Mouse (Mus musculus) kidney, postnatal 14 days (tissue): Measurements from ENCODE around the gene Clns1a.

Experiments
- DNase-seq: peaks from one replicate; pipeline ENCODE4 v3.0.0; 2022; ENCODE audit warnings: mixed read lengths

The Clns1a gene

DNA sequence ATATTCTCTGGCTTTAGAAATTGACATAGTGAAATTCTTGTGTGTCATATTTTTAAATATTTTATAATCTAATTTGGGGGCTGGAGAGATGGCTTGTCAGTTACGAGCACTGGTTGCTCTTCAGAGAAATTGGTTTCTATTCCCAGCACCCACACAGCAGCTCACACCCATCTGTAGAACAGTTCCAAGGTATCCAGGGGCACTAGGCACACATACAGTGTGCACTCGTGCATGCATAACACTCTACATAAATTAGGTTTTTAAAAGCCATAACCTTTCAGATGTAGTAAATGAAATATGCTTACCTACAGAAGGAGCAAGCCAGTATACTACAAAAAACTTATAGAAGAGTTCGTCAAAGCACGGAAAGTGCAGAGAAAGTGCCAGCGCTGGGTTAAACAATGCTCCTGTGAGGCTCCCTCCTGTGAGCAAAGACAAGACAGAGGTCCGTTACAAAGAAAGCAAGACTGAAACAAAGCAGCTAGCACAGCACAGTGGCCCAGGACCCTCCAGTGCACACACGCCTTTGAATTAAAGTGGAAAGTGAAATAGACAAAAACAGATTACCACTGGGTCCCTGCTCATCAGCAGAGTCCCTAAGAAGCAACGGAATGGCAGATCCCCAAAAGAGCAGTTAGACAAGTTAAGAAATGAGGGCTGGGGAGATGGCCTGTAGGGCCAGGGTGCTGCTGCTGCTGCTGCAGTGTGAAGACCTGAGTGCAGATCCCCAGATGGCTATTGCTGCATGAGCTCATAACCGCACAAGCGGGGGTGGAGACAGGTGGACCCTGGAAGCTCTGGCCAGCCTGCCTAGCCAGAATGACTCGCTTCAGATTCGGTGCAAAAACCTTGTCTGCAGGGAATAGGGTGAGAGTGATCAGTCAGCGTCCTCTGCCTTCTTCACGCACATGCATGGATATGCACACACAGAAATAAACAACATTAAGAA, 32.5 kb downstream of the Clns1a start:
- DNase-seq: no peak

DNA sequence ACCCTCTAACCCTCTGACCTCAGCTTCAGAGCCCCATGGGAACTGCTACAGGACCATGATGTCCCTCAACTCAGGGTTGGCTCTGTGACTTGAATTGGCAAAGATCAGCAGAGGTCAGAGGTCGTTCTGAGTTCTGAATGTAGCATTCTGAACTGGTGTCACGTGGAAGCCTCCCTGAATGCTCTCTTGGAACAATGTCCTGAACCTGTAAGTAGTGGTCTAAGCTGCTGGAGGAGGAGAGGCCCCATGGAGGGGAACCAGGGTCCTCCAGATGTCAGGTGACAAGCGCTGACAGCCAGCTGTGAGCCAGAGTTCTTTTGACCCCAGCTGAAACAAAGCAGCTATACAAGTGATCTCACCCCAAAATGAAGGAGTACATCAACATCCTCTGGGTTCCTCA, 34.0 kb downstream of the Clns1a start:
- DNase-seq: peak; percentile 16

DNA sequence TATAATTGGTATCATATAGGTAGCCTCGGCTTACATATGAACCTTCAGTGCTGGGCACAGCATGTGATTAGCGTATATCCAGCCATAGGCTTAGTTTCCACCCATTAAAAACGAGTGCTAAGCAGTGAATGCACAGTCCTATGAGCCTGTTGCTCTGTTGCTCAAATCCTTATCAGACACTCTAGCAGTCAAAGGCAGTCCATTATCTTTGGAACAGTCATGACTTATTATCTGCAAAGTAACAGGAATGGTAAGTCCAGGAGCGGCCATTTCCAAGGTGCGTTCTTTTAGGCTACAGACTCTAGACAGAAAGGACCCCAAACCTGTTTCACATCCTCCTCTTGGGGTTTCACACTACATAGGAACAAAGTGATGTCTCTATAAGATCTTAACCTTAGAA, 37.2 kb downstream of the Clns1a start:
- DNase-seq: no peak

DNA sequence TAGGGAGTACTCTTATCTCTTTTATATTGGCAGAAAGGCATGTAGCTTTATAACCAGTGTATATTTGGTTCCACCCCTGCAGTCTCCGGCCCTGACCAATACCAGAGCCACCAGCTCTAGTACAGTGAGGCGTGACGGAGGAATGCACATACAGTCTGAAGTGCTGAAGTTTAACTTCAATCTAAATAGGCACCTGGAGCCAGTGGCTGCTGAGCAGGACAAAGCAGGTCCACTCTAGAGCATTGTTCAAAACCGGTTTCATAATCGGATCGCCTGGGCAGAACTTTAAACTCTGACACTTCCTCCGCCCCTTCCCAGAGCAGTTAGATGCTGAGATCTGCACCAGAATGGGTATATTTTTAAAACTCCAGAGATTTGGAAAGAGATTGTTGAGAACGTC, 38.6 kb downstream of the Clns1a start:
- DNase-seq: peak; percentile 67

DNA sequence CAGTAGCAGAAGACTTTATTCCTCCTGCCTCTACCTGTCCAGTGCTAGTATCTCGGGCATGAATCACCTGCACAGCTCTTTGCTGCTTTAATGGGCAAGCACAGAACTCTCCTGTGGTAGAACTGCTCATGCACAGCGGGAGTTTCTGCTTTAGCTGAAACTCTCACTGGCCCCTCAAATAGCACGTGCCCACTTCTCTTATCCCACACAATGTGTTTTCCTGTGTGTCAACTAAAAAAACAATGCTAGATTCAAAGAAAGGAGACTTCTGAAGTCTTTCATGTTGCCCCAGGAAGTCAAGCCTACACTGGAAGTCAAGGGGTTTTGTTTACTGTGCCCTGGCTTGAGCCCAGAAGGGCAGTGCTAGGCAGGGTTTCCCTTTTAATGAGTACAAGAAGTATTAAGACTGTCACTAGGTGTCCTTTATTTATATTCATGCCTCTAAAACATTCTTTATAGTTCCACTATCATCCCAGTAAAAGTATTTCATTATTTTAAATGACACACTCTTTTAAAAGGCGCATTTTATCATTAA, 39.5 kb downstream of the Clns1a start:
- DNase-seq: peak; percentile 60

DNA sequence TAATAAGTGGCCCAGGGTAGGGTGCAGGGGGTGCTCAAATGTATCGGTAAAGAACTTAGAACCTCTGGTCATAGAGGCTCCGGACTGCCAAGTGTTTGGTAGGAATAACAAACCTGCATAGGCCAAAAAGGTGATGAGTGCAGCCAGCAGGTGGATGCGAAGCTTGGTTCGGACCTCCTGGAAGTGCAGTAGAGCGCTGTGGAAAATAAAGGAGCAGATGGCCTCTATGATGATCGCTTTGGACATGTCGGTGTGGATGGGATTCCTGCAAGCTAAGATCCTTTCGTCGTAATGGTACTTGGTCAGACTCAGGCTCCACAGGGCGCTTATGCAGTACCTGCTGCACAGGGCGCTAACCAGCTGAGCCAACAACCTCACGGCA, 40.8 kb downstream of the Clns1a start:
- no peak for DNase-seq

DNA sequence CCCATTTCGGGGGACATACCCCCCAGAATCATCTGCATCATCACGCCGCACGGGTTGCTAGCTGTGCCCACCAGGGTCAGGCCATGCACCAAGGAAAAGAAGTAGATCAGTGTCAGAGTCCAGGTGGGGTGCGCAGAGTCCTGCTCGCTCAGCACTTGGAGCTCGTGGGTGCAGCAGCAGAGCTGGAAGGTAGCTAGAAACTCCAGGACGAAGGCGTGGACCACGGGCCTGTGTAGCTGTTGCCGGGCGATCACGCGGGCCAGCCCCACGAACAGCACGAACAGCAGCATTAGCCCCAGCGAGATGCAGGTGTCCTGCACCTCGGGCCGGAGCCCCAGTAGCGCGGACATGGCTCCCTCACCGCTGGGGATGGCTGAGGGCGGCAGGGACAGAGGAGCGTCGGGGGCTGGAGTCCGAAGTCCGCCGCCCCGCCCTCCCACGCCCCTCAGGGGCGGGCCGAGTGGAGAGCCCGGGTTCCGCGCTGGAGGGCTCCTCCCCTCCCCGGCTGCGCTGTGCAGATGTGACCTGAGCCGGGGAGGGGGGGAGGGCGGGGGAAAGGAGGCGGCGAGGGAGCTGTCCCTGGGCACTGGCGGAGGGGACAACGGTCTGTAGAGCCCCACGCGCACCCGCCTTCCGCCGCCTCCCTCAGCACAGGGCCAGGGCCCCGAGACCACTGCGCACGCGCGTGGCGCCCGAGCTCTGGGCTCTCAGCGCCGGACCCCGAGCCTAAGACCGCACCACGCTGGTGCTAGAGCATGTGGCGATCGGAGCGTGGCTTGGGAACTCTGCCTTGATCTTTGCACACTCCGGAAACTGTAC, 41.4 kb downstream of the Clns1a start, which contains the start of gene Aqp11:
TSS of gene Aqp11 (minus strand) at position 652 of the 819 bp plus-strand sequence.
- DNase-seq: peak; percentile 95

DNA sequence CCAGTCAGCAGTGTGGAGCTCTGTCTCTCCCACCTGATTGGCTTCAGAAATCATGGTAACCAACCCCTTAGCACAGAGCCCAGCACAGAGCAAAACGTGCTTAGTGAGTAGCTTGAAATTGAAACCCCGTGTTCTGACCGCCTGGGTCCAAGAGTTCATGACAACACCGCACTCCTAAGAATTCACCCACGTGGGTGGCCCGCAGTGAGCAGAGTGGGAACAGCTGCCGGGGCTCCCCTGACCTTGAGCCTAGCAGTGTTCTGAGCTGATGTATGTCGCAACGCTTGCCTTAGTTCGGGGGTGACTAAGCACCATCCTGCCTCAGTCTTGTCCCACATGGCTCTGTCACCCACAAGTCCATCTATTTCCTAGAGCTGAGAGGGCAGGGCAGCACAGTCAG, 44.5 kb downstream of the Clns1a start:
- DNase-seq: peak; percentile 31

DNA sequence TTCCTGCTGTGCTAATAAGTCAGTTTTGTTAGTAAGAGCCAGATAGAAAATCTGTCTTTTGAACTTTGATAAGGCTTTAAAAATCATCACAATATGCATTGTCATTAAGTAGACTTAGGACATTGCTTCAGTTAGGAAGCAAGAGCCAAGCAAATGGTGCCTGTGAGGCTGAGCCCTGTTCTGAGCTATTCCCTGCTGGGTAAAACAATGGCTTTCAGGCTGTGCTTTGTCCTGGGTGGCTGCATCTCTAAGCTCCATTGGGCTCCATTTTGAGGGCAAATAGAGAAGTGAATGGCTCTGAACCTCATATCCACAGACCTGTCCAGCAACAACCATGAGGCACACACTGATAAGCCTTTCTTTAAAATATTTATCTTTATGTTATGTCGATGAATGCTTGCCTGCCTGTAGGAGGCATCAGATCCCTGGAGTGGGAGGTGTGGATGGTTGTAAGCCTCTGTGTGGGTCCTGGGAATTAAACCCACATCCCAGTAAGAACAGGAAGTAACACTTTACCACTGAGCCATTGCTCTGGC, 45.4 kb downstream of the Clns1a start:
- DNase-seq: no peak

DNA sequence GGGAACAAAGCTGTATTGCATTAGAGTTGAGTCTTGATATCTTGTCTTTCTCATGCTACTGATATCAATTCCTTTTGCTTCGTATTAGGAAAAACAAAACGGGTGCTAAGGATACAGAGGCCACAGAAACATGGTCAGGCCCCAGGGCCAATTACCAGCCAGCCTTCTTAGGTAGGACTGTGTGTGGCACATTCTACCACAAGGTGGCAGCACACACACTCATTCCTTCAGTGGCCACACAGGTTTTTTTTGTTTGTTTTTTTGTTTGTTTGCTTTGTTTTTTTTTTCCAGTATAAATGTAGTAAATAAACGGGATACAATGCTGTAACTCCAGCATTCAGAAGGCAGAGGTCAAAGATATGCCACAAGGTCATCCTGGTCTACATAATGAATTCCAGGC, 48.9 kb downstream of the Clns1a start:
- peak; percentile 74 for DNase-seq

DNA sequence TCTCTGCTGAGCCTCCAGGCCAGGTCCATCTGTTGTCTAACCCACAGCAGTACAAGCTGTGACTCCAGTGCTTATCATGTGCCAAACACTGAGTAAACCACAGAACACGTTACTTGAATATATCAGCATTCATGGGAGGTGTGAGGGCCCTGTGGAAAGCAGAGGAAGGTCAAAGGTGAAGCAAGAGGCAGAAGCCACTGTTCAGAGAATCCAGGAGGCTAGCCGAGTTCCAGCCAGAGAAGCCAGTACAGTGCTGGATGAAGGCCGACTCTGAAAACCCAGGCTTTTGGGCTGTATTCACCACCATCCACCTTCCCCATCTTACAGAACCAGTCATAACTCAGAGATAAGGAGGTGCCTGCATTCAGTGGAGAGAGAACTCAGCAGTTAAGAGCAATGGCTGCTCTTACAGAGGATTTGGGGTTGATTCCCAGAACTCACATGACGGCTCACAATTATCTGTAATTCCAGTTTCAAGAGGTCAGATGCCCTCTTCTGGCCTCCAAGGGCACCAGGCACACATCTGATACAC, 50.8 kb downstream of the Clns1a start:
- DNase-seq: no peak

DNA sequence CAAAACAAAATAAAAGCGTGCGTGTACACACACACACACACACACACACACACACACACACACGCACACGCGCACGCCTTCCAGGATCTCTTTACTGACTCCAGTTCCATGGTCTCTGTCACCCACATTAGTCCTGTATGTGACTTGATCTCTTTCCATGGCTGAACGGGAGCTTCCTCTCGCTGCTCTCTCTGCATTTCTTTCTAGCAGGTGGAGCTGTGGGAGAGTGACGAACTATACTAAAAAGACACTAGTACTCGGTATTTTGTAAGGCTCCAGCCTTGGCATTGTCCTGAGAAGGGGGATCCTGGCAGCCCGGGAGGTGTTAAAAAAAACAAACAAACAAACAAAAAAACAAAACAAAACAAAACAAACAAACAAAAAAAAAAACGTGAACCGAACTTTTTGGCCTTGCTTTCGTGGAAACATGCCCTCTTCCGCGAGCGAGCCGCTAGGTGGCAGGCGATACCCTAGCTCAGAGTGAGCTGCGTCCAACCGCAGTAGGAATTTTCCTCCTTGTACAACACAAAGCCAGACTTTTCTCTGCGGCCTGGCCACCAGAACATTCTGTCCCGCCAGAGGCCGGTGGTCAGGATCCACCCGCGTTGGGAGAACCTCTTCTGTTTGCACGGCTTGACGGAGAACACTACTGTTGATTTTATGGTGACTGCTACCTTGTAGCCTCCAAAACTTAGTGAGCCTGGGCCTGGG, 51.5 kb downstream of the Clns1a start:
- DNase-seq: peak; percentile 90

DNA sequence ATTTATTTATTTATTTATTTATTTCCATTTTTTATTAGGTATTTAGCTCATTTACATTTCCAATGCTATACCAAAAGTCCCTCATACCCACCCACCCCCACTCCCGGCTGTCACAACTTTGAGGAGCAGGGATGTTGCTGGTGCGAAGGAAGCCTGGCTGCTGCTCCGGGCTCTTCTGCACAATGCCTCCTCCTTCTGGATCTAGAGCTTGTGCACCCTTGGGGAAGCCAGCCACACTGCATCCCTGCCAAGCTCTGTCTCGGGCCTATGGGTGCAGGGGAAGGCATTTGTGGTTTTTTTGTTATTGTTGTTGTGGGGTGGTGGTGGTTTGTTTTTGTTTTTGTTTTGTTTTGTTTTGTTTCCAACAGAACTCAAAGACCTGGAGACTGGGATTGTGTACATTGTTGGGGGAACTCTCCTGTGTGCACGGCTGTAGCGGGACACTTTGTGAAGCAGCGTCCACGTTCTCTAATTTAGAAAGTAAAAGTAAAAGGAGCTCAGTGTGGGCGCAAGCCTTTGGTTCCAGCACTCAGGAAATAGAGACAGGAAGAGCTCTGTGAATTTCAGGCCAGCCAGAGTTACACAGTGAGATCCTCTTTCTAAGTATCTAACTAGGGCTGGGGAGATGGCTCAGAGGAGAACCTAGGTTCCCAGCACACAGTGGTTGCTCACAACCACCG, 52.2 kb downstream of the Clns1a start:
- DNase-seq: peak; percentile 40

DNA sequence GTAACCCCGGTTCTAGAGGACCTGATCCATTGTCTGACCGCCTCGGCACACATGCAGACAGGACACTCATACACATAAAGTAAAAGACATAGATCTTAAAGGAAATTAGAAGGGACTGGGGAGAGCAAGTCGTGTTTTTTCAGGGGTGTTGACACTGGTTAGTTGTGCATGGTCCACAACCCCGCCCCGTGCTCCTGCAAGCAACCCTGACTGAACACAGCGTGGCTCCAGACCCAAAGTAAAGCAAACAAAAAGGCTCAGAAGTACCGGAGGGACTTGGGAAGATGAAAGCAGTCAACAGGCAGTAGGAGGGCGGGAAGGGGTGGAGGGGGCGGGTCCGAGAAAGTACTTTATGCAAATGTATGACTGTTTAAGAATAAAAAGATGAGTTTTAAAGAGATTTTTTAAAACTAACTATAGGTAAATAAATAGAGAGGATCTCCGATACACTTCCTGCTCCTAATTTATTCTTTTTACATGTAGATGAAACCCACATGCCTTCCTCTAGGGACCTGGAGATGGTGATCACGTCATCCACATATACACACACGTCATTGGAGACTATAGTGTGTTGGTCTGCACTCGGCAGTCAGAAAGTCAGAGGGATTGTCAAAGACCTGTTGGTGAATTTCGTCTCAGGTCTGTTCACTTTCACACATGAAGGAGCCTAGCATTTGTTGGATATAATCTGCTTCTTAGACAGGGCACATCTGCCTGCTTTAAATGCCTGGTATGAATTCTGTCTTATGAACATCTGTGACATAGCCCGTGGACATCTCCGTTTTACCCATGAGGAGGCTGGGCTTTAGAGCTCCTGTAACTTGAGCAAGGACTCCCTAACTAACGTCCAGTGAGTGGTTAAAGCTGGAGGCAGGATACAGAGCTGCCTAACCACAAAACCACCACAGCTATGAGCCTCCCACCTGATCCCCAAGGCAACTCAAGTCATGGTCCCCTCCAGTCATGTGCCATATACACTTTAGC, 53.1 kb downstream of the Clns1a start:
- peak; percentile 28 for DNase-seq

DNA sequence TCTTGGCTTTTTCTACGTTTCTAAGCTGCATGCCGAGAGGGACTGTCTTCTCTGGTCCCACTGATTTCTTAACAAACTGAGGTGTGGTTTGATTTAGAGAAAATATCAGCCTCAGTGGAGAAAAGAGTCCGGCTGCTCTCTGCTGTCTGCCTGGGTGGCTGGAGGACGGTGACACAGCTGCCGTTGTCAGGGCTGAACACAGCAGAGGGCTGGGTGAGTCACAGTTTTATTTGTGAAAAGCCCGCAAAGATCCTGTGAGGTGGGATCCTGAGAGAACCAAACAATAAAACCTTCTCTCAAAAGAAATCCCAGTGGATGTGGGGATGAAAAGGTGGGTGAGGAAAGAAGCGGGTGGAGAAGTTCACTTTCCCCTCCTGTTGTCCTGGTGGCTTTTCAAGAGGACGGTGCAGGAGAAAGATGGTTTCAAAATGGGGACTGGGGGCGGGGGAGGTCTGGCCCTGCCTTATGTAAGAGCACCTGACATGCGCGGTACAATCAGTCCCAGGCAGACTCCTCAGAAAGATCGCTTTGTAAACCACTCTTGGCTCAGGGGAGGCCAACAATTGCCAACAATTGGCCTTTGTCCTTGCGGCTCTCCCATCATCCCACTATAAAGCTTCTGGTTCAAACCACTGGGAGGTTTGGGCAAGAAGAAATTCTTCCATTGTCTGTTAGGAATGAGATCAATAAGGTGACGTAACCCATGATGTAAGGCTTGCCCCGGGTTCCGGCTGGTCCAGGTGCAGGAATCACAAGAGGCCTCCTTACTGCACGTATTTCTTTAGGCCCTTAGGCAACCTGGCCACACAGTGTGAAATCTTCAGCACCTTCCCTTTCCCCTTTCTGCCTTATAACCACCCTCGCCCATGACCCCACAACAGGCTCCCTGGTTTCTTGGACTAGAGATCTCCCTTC, 60.8 kb downstream of the Clns1a start:
- no peak for DNase-seq

DNA sequence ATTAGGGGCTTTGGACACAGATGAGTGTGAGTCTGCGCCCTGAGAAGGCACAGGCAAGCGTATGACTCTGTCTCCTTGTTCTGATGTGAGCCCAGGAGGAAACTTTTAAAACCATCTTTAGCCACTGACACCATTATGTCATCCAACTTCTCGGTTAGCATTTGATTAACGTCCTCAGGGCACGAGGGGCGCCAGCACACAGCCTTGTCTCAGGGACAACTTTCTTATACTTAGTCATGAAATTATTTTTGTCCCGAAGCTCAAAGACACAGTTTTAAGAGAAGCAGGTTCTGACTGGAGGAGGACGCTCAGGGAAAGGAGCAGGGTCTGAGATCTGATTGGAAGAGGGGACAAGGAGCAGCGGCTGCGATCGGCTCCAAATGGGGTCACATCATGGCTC, 68.2 kb downstream of the Clns1a start:
- DNase-seq: no peak

DNA sequence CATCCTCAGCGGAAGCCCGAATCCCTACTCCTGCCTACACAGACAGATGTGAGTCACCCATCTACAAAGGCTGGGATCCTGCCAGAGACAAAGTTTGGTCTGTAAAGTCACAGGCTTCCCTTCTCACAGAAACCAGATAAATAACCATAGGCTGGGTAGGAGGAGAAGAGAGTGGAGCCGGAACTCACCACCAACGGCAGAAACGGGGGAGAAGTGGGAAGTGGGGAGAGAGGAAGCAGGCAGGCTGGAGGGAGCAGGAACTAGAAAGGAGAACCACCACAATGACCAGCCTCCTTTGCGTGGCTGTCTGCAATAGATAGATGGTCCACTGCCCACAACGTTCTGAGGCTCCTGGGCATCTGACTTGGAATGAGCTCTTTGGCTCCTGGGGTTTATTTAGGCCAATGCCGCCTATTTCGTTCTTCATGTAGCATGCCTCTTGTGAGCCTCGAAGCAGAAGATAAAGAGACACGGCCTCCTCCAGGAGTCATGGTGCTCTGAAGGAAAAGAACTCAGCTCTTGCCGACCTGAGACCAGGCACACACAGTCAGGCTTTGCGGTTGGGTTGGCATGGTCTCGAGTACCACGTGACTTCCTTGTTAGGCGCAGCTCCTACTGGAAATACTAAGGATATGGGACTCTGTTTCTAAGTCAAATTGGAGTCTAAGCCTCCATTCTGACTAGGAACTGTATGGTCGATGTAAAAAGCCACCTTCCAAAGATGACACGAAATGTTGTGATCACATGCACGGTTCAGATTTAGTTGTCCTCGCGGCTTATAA, 68.9 kb downstream of the Clns1a start:
- no peak for DNase-seq

DNA sequence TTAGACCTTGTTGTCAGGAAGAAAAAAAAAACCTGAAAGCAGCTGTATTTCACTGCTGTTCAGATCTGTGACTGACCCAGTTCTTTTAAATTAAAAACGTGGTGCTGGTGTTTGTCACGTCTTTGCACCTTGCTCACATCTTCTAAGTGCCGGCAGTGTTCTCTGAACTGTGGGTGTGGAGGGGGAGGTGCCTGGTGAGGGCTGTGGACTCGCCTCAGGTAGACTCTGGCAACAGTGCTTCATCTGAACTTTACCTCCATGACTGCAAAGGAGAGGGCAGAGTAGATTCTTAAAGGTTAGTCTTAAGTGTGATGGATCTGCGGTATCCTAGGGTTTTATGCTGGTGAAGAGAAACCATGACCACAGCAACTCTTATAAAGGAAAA, 69.5 kb downstream of the Clns1a start:
- DNase-seq: no peak
